8 mouse cellular contexts compared by ENCODE assay signal in genomic region chr15:97782749-97783105, GRCm38 (mm10). TPM values are rescaled to one million over a fixed set of nuclear protein-coding genes. Genes with fewer than 3 reads are reported as not detected.
DNase-seq lines count a peak whose midpoint lies in the region; ATAC-seq and TF ChIP-seq lines count a peak whose summit lies in the region.

No protein-coding gene starts in this region.

- H3K27ac ChIP-seq in kidney, adult 2 months (ENCODE audit: insufficient read depth, low read depth, low read length): peak overlapping the region; percentile 27
- peak overlapping the region; percentile 60 for H3K27ac ChIP-seq in gastrocnemius, adult 2 months
- no peak overlapping the region for H3K27ac ChIP-seq in hindbrain, embryonic 14.5 days
- H3K27ac ChIP-seq in liver, embryonic 14.5 days: no peak overlapping the region
- H3K27ac ChIP-seq in neural tube, embryonic 13.5 days (replicated peaks): no peak overlapping the region

- no peak for TF ChIP-seq POLR2A in kidney, adult 2 months (IDR thresholded peaks at IDR 0.05; ENCODE audit: low read depth, low read length)

- TF ChIP-seq CTCF in kidney, adult 2 months (conservative IDR thresholded peaks at IDR 0.05; ENCODE audit: insufficient read depth, insufficient read length, low read depth, low read length): peak; percentile 73
- peak; percentile 86 for TF ChIP-seq CTCF in gastrocnemius, adult 2 months (IDR thresholded peaks at IDR 0.05)
- TF ChIP-seq CTCF in liver, embryonic 14.5 days (IDR thresholded peaks at IDR 0.05; ENCODE audit: low read depth): peak; percentile 90

- no peaks in the 10 kb centered on the region for H3K36me3 ChIP-seq in kidney, adult 2 months (ENCODE audit: control insufficient read depth, insufficient read depth, low read length)
- no peaks in the 10 kb centered on the region for H3K36me3 ChIP-seq in hindbrain, embryonic 14.5 days (replicated peaks; ENCODE audit: control insufficient read depth, insufficient read depth)
- no peaks in the 10 kb centered on the region for H3K36me3 ChIP-seq in liver, embryonic 14.5 days (replicated peaks; ENCODE audit: control insufficient read depth, insufficient read depth, low read depth)
- H3K36me3 ChIP-seq in neural tube, embryonic 13.5 days: no peaks in the 10 kb centered on the region

- no peaks in the 10 kb centered on the region for H3K9me3 ChIP-seq in hindbrain, embryonic 14.5 days (ENCODE audit: control insufficient read depth, low read length)
- no peaks in the 10 kb centered on the region for H3K9me3 ChIP-seq in liver, embryonic 14.5 days (ENCODE audit: control insufficient read depth, low read length)
- no peaks in the 10 kb centered on the region for H3K9me3 ChIP-seq in neural tube, embryonic 13.5 days

- H3K9ac ChIP-seq in hindbrain, embryonic 14.5 days: no peak overlapping the region
- H3K9ac ChIP-seq in liver, embryonic 14.5 days (replicated peaks): no peak overlapping the region
- no peak overlapping the region for H3K9ac ChIP-seq in neural tube, embryonic 13.5 days

- no peak for ATAC-seq in hindbrain, embryonic 14.5 days (ENCODE audit: low FRiP score)
- ATAC-seq in liver, embryonic 14.5 days (ENCODE audit: insufficient read depth): no peak
- ATAC-seq in neural tube, embryonic 13.5 days (ENCODE audit: low read depth): no peak

- no peaks in the 10 kb centered on the region for H3K27me3 ChIP-seq in kidney, adult 2 months (replicated peaks; ENCODE audit: control insufficient read depth, insufficient read depth, low read length)
- H3K27me3 ChIP-seq in hindbrain, embryonic 14.5 days (ENCODE audit: control insufficient read depth, insufficient read depth, low read length): peaks cover 8% of the 10 kb centered on the region; the same call in 1 of the 2 replicates
- H3K27me3 ChIP-seq in liver, embryonic 14.5 days (ENCODE audit: control insufficient read depth, insufficient read depth, low read length): peaks cover 8% of the 10 kb centered on the region
- peaks cover 21% of the 10 kb centered on the region for H3K27me3 ChIP-seq in neural tube, embryonic 13.5 days

- intact Hi-C loops in gastrocnemius, adult 2 months (cut with DNase I): loop anchor here (5.0 kb wide), 1 partner anchor 170 kb away; no protein-coding TSS in a partner anchor

- peaks cover 49% of the 10 kb centered on the region for H3K4me1 ChIP-seq in kidney, adult 2 months (ENCODE audit: control insufficient read depth, insufficient read depth, low read length)
- H3K4me1 ChIP-seq in hindbrain, embryonic 14.5 days (replicated peaks; ENCODE audit: control insufficient read depth, insufficient read depth, low read length): peaks cover 23% of the 10 kb centered on the region; the same call in 1 of the 2 replicates
- H3K4me1 ChIP-seq in liver, embryonic 14.5 days (replicated peaks; ENCODE audit: control insufficient read depth in 2 of 2, insufficient read depth in 2 of 2, low read length in 1 of 2): peaks cover 23 to 34% of the 10 kb centered on the region in 2 experiments
- H3K4me1 ChIP-seq in neural tube, embryonic 13.5 days (replicated peaks): peaks cover 35% of the 10 kb centered on the region

- WGBS in kidney, adult 2 months: 11% methylated on average over 9 of the region's 9 CpGs
- WGBS in hindbrain, embryonic 14.5 days: 4% methylated on average over 9 of the region's 9 CpGs
- WGBS in liver, embryonic 14.5 days (ENCODE audit: insufficient replicate concordance): under 1% methylated on average over 9 of the region's 9 CpGs
- 10% methylated on average over 9 of the region's 9 CpGs for WGBS in neural tube, embryonic 13.5 days

- H3K4me2 ChIP-seq in hindbrain, embryonic 14.5 days (replicated peaks): no peak overlapping the region
- H3K4me2 ChIP-seq in liver, embryonic 14.5 days (ENCODE audit: low read depth): peak overlapping the region; percentile 18
- peak overlapping the region; percentile 29 for H3K4me2 ChIP-seq in neural tube, embryonic 13.5 days

- peak; percentile 84 for DNase-seq in kidney, adult 2 months
- DNase-seq in kidney, adult 11 months: no peak
- DNase-seq in adrenal gland, adult 8-10 months: peak; percentile 63
- peak; percentile 87 for DNase-seq in gastrocnemius, adult 2 months
- peak; percentile 50 for DNase-seq in hindbrain, embryonic 14.5 days (ENCODE audit: low spot score)
- DNase-seq in liver, embryonic 14.5 days (ENCODE audit: low read depth in 3 of 3, low spot score in 3 of 3): peak in 2 of 3 experiments; percentile 49 to 52
- peak; percentile 94 for DNase-seq in thymus, postnatal 14 days

- H3K4me3 ChIP-seq in kidney, adult 2 months (ENCODE audit: insufficient read depth, low read depth, low read length): no peak overlapping the region
- H3K4me3 ChIP-seq in gastrocnemius, adult 2 months: peak overlapping the region; percentile 63
- no peak overlapping the region for H3K4me3 ChIP-seq in hindbrain, embryonic 14.5 days (replicated peaks; ENCODE audit: low read length)
- H3K4me3 ChIP-seq in liver, embryonic 14.5 days (ENCODE audit: insufficient read depth in 1 of 2, low read depth in 2 of 2, low read length in 2 of 2): peak overlapping the region in 1 of 2 experiments; percentile 6; a peak in 1 of 4 replicates
- H3K4me3 ChIP-seq in neural tube, embryonic 13.5 days: no peak overlapping the region

- TF ChIP-seq EP300 in liver, embryonic 14.5 days (IDR thresholded peaks at IDR 0.05; ENCODE audit: low read depth): no peak

RNA-seq across cellular contexts. Expression of gene Slc48a1, which starts 4.4 kb away (rescaled TPM):
- polyA plus RNA-seq in kidney, adult 2 months (2012; rRNA removed): 182 and 203 TPM in 2 replicates
- total RNA-seq in adrenal gland, adult 8-10 months (2022): 100 to 1,000 TPM; 120 to 216 (median 160) TPM
- total RNA-seq in gastrocnemius, adult 2 months (2021): 10 to 100 TPM; 44.5 to 47.1 TPM
- polyA plus RNA-seq in hindbrain, embryonic 14.5 days (2014; fragmentation: Nextera tagmentation; extraction: Ambion mirVana): 92.6 and 101 TPM in 2 replicates
- 35.0 and 47.8 TPM in 2 replicates for polyA plus RNA-seq in liver, embryonic 14.5 days (2012; rRNA removed)
- 73.9 and 74.7 TPM in 2 replicates for polyA plus RNA-seq in liver, embryonic 14.5 days (2014; fragmentation: Nextera tagmentation; extraction: Ambion mirVana)
- polyA plus RNA-seq in neural tube, embryonic 13.5 days (2015; fragmentation: Nextera tagmentation; extraction: Ambion mirVana): 54.5 and 66.0 TPM in 2 replicates

RNA-seq across cellular contexts. Expression of gene Rapgef3, which starts 15.0 kb away (rescaled TPM):
- 136 and 184 TPM in 2 replicates for polyA plus RNA-seq in kidney, adult 2 months (2012; rRNA removed)
- 10 to 100 TPM; 12.2 to 39.5 (median 25.7) TPM for total RNA-seq in adrenal gland, adult 8-10 months (2022)
- 10 to 100 TPM in 1 of 2 experiments, 1 to 10 TPM in 1; 9.8 to 13.6 TPM for total RNA-seq in gastrocnemius, adult 2 months (2021)
- 7.3 and 9.6 TPM in 2 replicates for polyA plus RNA-seq in hindbrain, embryonic 14.5 days (2014; fragmentation: Nextera tagmentation; extraction: Ambion mirVana)
- 2.2 and 2.3 TPM in 2 replicates for polyA plus RNA-seq in liver, embryonic 14.5 days (2012; rRNA removed)
- 0.84 and 0.95 TPM in 2 replicates for polyA plus RNA-seq in liver, embryonic 14.5 days (2014; fragmentation: Nextera tagmentation; extraction: Ambion mirVana)
- polyA plus RNA-seq in neural tube, embryonic 13.5 days (2015; fragmentation: Nextera tagmentation; extraction: Ambion mirVana): 10.8 and 12.0 TPM in 2 replicates

RNA-seq across cellular contexts. Expression of gene Endou, which starts 51.6 kb away (rescaled TPM):
- polyA plus RNA-seq in kidney, adult 2 months (2012; rRNA removed): 2.4 and 2.9 TPM in 2 replicates
- 1 to 10 TPM in 1 of 4 experiments, under 1 TPM in 3; 0.35 to 1.2 (median 0.75) TPM for total RNA-seq in adrenal gland, adult 8-10 months (2022)
- total RNA-seq in gastrocnemius, adult 2 months (2021): under 1 TPM; 0.13 to 0.22 TPM
- 0.20 and 0.31 TPM in 2 replicates for polyA plus RNA-seq in hindbrain, embryonic 14.5 days (2014; fragmentation: Nextera tagmentation; extraction: Ambion mirVana)
- 0.01 and 0.02 TPM in 2 replicates for polyA plus RNA-seq in liver, embryonic 14.5 days (2012; rRNA removed)
- polyA plus RNA-seq in liver, embryonic 14.5 days (2014; fragmentation: Nextera tagmentation; extraction: Ambion mirVana): not detected in 2 replicates
- polyA plus RNA-seq in neural tube, embryonic 13.5 days (2015; fragmentation: Nextera tagmentation; extraction: Ambion mirVana): 0.25 and 0.29 TPM in 2 replicates

Comparison
In these comparisons a context has a peak if more than half of its experiments do, and no peak if none do; other contexts are left out.
1. H3K27ac ChIP-seq: peak in kidney, adult 2 months (single experiment) and gastrocnemius, adult 2 months (single experiment); none in hindbrain, embryonic 14.5 days (single experiment), liver, embryonic 14.5 days (single experiment) and neural tube, embryonic 13.5 days (single experiment).
2. RNA of gene Rapgef3, which starts 15.0 kb away (polyA plus RNA-seq): 136 to 184 TPM in kidney, adult 2 months; 10.8 to 12.0 TPM in neural tube, embryonic 13.5 days, 7.3 to 9.6 TPM in hindbrain, embryonic 14.5 days and 0.84 to 2.3 TPM in liver, embryonic 14.5 days; every median in the first group is over 10 times any median in the second.
3. Peak in every context shown above with its lines, with median percentiles within 50 percentile points of each other: CTCF ChIP-seq.